Mouse (Mus musculus) limb, embryonic 11.5 days (tissue): Measurements from ENCODE around the gene Gm11172. TPM values are rescaled to one million over a fixed set of nuclear protein-coding genes. Genes with fewer than 3 reads are reported as not detected.
"Not testable (repeated sequence)": the region's sequence is repeated elsewhere in the genome, so short reads cannot be mapped to it uniquely, and the experiment has no call there.

Experiments used
- ATAC-seq: fragments of 200-750 bp; cut with Nextera tagmentation; 2 replicates; pipeline ENCODE4 v1.8.0; 2017; ENCODE audit warnings: low read depth; ENCODE audit not compliant: insufficient number of reproducible peaks, low FRiP score, low TSS enrichment
- DNase-seq: peaks from one replicate; pipeline ENCODE4 v3.0.0-alpha.2; 2015; ENCODE audit warnings: low spot score
- H3K27ac ChIP-seq: fragments of 300-500 bp; sonication (generic); replicated peaks from 2 replicates; pipeline ENCODE4 v1.5.1; 2014; ENCODE audit warnings: low read depth, mild to moderate bottlenecking, low read length
- H3K27me3 ChIP-seq: fragments of 300-500 bp; sonication (generic); 2 replicates; pipeline ENCODE4 v1.6.1; 2014; ENCODE audit warnings: mild to moderate bottlenecking, low read length, mixed read lengths; ENCODE audit not compliant: control insufficient read depth, insufficient read depth
- H3K36me3 ChIP-seq: fragments of 300-500 bp; sonication (generic); 2 replicates; pipeline ENCODE4 v1.6.1; 2014; ENCODE audit warnings: mild to moderate bottlenecking, low read length, moderate library complexity, mixed read lengths; ENCODE audit not compliant: control insufficient read depth, insufficient read depth
- H3K4me1 ChIP-seq: fragments of 300-500 bp; sonication (generic); 2 replicates; pipeline ENCODE4 v1.6.1; 2014; ENCODE audit warnings: low read length, mixed read lengths; ENCODE audit not compliant: control insufficient read depth, insufficient read depth
- H3K4me2 ChIP-seq: fragments of 300-500 bp; sonication (generic); 2 replicates; pipeline ENCODE4 v1.6.1; 2014; ENCODE audit warnings: low read depth, mild to moderate bottlenecking, moderate library complexity; ENCODE audit not compliant: severe bottlenecking
- H3K4me3 ChIP-seq: fragments of 300-500 bp; sonication (generic); 2 replicates; pipeline ENCODE4 v1.5.1; 2014; ENCODE audit warnings: low read depth, low read length
- H3K9ac ChIP-seq: fragments of 300-500 bp; sonication (generic); 2 replicates; pipeline ENCODE4 v1.6.1; 2014; ENCODE audit warnings: mild to moderate bottlenecking, low read length
- H3K9me3 ChIP-seq: fragments of 300-500 bp; sonication (generic); 2 replicates; pipeline ENCODE4 v1.6.1; 2016; ENCODE audit warnings: low read length; ENCODE audit not compliant: control insufficient read depth
- WGBS: fragments of 180-500 bp; shearing (Covaris S2); extraction: QIAGEN DNeasy Blood & Tissue Kit; methylation state at CpG from one replicate; pipeline ENCODE4 v1.1.7; 2014; 5-methylcytosine and 5-hydroxymethylcytosine counted together
- polyA plus RNA-seq: library from polyadenylated mRNA; unstranded; fragments of >200 nt; fragmentation: Nextera tagmentation; extraction: Ambion mirVana; gene quantifications from 2 replicates; pipeline ENCODE4 v1.2.1, GENCODE M21; 2014

Gene Gm11172
- polyA plus RNA-seq, 1 experiment from 2014 or later = not detected

GRCm38 (mm10) chr16:10843486-10844318 is 31.0 kb downstream of the Gm11172 start:
- 14% methylated on average over 18 of the region's 18 CpGs for WGBS
- Histone ChIP-seq H3K9ac (peak overlapping the region; percentile 27; the same call in 1 of the 2 replicates), H3K4me3 (no peak overlapping the region), H3K27me3 (no peaks in the 10 kb centered on the region), H3K36me3 (no peaks in the 10 kb centered on the region), H3K4me1 (peaks cover 12% of the 10 kb centered on the region), H3K9me3 (no peaks in the 10 kb centered on the region), H3K27ac (no peak overlapping the region), H3K4me2 (peak overlapping the region; percentile 44)
- DNase-seq = peak; percentile 66
- no peak for ATAC-seq

DNA sequence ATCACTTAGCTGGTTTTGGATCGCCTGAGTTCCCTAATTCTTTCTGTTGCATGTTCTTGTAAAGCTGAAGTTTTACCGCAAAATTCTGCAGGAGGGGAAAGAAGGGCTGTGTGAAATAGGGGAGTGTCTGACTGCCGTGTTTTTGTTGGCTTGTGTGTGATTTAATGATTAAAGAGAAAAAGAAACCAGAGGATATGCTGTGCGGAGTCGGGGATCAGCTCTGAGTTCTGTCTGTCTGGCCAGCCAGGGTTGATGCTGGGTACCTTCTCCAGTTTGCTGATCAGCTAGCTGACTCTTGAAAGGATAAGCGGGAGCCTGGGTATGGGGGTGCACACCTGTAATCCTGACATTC is 31.6 kb downstream of the Gm11172 start:
- peaks cover 11% of the 10 kb centered on the region for H3K4me1 ChIP-seq
- peak overlapping the region; percentile 44; the same call in 1 of the 2 replicates for H3K4me2 ChIP-seq
- H3K4me3 ChIP-seq = no peak overlapping the region
- ATAC-seq (no peak), DNase-seq (no peak)
- H3K27me3 ChIP-seq = no peaks in the 10 kb centered on the region
- WGBS = 61% methylated on average over 6 of the region's 6 CpGs
- no peaks in the 10 kb centered on the region for H3K9me3 ChIP-seq
- H3K27ac ChIP-seq = no peak overlapping the region
- no peak overlapping the region for H3K9ac ChIP-seq
- H3K36me3 ChIP-seq = no peaks in the 10 kb centered on the region

GRCm38 (mm10) chr16:10845952-10846351 is 33.2 kb downstream of the Gm11172 start:
- ATAC-seq (no peak), DNase-seq (no peak)
- Histone ChIP-seq H3K4me3 (no peak overlapping the region), H3K27me3 (no peaks in the 10 kb centered on the region), H3K9ac (no peak overlapping the region), H3K4me1 (peaks cover 24% of the 10 kb centered on the region), H3K36me3 (no peaks in the 10 kb centered on the region), H3K27ac (no peak overlapping the region), H3K9me3 (no peaks in the 10 kb centered on the region), H3K4me2 (no peak overlapping the region)
- 83% methylated on average over 6 of the region's 6 CpGs for WGBS

- no peak overlapping the region for H3K27ac ChIP-seq
- H3K27me3 ChIP-seq = no peaks in the 10 kb centered on the region
- no peaks in the 10 kb centered on the region for H3K36me3 ChIP-seq
- no peak overlapping the region for H3K4me2 ChIP-seq
- peaks cover 28% of the 10 kb centered on the region for H3K4me1 ChIP-seq
- no peak overlapping the region for H3K9ac ChIP-seq
- ATAC-seq (no peak), DNase-seq (peak; percentile 55)
- no peak overlapping the region for H3K4me3 ChIP-seq
- WGBS = 49% methylated on average over 4 of the region's 4 CpGs
- H3K9me3 ChIP-seq = no peaks in the 10 kb centered on the region
These were observed 33.8 kb downstream of the Gm11172 start for GRCm38 (mm10) chr16:10846503-10846902.

- Histone ChIP-seq H3K36me3 (no peaks in the 10 kb centered on the region), H3K27me3 (no peaks in the 10 kb centered on the region), H3K4me3 (no peak overlapping the region), H3K9me3 (no peaks in the 10 kb centered on the region), H3K4me2 (no peak overlapping the region), H3K27ac (peak overlapping the region; percentile 74), H3K4me1 (peaks cover 19% of the 10 kb centered on the region), H3K9ac (no peak overlapping the region)
- peak; percentile 61 for ATAC-seq
- peak; percentile 51 for DNase-seq
- 30% methylated on average over 12 of the region's 12 CpGs for WGBS
These were observed 37.5 kb downstream of the Gm11172 start for GRCm38 (mm10) chr16:10849965-10850861.

- Histone ChIP-seq H3K4me2 (no peak overlapping the region), H3K27ac (peak overlapping the region; percentile 60), H3K27me3 (no peaks in the 10 kb centered on the region), H3K4me1 (peaks cover 19% of the 10 kb centered on the region), H3K36me3 (no peaks in the 10 kb centered on the region), H3K9ac (no peak overlapping the region), H3K4me3 (no peak overlapping the region), H3K9me3 (no peaks in the 10 kb centered on the region)
- 55% methylated on average over 4 of the region's 4 CpGs for WGBS
- DNase-seq (no peak), ATAC-seq (no peak; the same call in 1 of the 2 replicates)
These were observed 38.2 kb downstream of the Gm11172 start for GRCm38 (mm10) chr16:10850905-10851304.

GRCm38 (mm10) chr16:10852216-10852615 is 39.5 kb downstream of the Gm11172 start:
- H3K4me2 ChIP-seq, H3K27me3 ChIP-seq, DNase-seq, H3K9me3 ChIP-seq, H3K4me3 ChIP-seq, ATAC-seq, H3K36me3 ChIP-seq, H3K9ac ChIP-seq, H3K27ac ChIP-seq: not testable (repeated sequence)
- 84% methylated on average over 10 of the region's 10 CpGs for WGBS
- H3K4me1 ChIP-seq = peaks cover 19% of the 10 kb centered on the region

GRCm38 (mm10) chr16:10859726-10860245 is 47.1 kb downstream of the Gm11172 start:
- 93% methylated on average over 7 of the region's 7 CpGs for WGBS
- DNase-seq (no peak), ATAC-seq (no peak)
- Histone ChIP-seq H3K36me3 (no peaks in the 10 kb centered on the region), H3K4me3 (no peak overlapping the region), H3K4me2 (no peak overlapping the region), H3K27ac (no peak overlapping the region), H3K4me1 (peaks cover 4% of the 10 kb centered on the region), H3K9ac (no peak overlapping the region), H3K9me3 (no peaks in the 10 kb centered on the region), H3K27me3 (no peaks in the 10 kb centered on the region)
